Mouse (Mus musculus) adrenal gland (tissue): ENCODE measurements around the gene Chmp4b.

Experiments used
- intact Hi-C: fragments of 180-260 bp; cut with DNase I; formaldehyde crosslinking; loops from one replicate; pipeline ENCODE4 v1.15.1; 2025

Chmp4b gene

DNA sequence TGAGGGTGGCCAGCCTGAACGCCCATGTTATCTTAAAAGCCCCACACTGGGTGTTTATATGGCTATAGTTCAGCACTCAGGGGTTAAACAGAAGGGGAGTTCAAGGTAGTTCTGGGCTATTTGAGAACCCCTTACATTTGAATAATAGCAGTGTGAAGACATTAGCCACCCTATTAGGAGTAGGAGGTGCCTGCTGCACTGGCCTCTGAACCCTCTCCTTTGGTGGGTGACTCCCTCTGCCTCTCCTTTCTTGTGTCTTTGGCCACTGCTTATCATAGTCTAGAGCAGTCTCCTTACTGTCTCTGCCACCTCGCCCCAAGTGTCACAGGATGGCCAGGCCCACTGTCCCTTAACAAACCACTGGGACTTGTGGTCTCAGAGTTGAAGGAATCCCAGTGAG, 28.8 kb downstream of the Chmp4b start:
- intact Hi-C loops: no loop called here

DNA sequence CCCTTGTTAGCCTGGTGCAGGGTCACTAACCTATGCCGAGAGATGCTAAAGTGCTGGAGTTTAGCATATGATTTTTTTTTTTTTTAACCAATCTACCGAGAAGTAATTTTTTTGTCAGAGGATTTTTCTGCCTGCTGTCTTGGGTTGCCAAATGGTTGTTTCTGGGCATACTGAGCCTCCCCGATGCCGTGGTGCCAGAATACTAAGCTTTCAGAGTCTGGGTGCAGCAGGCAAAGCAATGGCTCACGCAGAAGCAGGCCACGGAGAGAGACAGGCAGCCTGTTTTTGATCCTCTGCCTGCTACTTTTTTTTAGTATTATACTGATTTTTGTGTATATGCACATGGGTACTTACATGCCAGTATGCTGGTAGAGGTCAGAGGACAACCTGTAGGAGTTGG, 29.4 kb downstream of the Chmp4b start:
- intact Hi-C loops: no loop called here

DNA sequence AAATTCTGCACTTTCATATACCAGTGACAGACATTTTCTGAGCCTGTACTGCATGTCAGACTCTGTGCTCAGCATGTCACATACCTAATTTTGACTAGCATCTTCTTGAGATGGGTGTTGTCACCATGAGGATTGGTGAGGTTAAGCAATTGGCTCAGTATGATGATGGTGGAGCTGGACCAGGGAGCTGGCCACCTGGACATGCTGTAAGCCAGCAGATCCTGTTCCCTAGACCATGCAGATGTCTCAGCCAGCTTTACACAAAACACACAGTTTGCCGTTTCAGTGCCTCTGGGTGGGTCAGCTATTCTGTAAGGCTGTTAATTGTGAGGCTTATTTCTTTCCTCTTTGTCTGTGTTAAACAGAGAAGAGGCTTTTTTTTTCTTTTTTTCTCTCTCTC, 31.2 kb downstream of the Chmp4b start:
- intact Hi-C loops: no loop called here

DNA sequence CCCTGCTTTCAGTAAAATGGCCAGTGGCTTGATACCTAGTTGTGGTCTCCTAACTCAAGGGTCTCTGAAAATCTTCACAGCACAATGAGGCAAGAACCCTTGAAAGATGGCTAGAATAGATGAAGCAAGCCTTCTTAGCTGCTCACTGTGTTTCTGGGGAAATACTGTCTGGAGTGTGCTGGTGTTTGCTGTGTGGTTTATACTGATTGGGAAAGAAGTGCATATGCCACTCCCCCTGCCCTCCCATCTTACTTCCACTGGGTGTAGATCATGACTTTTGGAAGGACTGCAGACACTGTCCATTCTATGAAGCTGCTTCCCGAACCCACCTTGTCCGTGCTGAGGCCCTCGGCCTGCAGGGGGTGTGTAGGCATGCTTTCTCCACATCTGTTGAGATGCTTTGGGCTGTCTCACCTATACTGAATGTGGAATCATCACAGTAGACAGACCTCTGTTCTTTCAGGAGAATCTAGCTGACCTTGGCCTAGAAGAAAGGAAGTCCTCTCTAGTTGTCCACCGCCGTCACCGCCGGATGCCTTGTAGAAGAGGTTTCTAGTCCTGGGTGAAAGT, 33.5 kb downstream of the Chmp4b start:
- intact Hi-C loops: loop anchor here (5.0 kb wide), 1 partner anchor 38 kb away; no protein-coding TSS in a partner anchor

DNA sequence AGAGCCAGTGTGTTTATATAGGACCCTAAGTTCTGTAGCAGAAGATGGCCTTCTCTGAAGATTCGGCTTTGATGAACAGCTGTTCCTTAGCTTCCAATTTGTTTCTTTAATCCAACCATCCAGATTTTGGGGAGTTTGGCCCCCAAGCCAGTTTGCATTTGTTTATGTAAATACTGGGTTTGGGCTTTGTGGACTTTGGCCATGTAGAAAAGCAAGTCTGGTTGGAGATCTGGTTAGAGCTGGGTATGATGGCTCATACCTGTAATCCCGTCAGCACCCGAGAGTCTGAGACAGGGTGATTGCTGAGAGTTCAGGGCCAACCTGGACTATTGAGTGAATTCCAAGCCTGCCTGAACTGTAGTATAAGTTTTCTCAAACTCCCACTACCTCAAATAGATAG, 34.3 kb downstream of the Chmp4b start:
- intact Hi-C loops: loop anchor here (5.0 kb wide), 1 partner anchor 38 kb away; no protein-coding TSS in a partner anchor

DNA sequence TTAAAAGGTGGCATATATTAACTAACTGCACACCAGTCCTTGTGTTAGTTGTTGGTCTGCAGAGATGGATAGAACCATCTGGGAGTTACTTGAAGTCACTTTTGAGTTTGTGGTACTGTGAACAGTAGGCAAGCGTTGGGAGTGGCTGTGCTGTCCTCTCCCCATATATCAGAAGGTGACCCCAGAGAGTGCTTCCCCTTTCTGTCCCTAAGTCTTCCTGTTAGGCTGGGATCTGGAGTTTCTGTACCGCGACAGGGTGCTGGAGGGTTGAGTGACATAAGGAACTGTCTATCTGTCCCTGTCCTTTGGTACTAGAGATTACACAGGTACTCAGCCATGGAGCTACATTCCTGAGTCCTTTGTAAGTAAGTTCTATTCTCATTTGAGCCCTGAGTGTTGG, 35.3 kb downstream of the Chmp4b start:
- intact Hi-C loops: loop anchor here (5.0 kb wide), 1 partner anchor 40 kb away; no protein-coding TSS in a partner anchor

DNA sequence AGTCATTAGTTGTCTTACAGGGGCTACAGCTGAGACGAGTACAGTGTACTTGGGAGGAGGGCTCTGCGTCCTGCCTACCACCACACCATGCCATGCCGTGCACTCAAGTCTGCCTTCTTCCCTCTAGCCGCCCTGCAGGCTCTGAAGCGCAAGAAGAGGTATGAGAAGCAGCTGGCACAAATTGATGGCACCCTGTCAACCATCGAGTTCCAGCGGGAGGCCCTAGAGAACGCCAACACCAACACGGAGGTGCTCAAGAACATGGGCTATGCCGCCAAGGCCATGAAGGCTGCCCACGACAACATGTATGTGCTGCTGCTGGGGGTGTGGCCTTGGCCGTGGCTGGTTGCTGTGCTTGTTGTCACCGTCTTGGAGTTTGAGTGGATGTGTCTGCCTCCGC, 37.9 kb downstream of the Chmp4b start:
- intact Hi-C loops: loop anchor here (5.0 kb wide), 1 partner anchor 42 kb away; no protein-coding TSS in a partner anchor

DNA sequence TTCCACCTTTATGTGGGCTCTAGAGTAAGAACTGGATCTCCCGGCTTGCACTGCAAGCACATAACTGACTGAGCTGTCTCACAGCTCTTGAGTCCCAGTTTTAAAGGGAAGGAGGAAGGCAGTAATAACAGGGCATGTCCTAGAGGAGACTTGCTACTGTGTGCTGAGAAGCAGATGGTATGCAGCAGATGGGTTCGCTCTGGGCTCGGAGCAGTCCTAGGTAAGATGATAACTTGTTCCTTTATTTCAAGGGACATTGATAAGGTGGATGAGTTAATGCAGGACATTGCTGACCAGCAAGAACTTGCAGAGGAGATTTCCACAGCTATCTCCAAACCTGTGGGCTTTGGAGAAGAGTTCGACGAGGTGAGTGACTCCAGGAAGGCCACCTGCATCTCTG, 39.5 kb downstream of the Chmp4b start:
- intact Hi-C loops: no loop called here

DNA sequence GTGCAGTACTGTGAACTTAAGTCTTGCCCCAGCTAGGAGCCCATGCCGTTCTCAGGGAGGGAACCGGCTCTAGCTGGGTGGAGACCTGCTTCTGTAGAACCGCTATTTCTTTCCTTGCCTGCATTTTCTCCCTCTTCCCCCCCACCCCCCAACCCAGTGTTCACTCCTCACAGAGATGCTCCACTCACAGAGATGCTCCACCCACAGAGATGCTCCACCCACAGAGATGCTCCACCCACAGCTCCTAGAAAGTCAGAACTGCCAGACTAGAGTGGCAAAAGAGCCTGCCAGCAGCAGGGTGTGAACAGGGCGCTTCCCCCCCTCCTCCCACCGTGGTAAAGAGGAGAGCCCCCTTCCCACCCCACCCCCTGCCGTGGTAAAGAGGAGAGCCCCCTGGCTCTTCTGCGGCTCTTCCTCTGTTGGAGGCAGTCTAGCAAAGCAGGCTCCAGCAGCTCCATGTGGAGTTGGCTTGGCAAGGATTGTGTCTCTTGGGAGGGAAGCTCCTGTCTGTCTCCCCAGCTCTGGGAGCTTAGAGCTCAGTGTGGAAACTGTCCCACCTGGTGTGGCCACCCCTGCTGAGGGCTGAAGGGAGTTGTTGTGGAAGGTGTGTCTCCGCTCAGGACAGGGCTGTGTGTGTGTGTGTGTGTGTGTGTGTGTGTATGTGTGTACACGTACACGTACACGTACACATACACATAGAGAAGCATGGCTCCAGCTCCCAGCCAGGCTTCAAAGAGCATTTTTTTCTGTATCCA, 41.9 kb downstream of the Chmp4b start:
- intact Hi-C loops: no loop called here

DNA sequence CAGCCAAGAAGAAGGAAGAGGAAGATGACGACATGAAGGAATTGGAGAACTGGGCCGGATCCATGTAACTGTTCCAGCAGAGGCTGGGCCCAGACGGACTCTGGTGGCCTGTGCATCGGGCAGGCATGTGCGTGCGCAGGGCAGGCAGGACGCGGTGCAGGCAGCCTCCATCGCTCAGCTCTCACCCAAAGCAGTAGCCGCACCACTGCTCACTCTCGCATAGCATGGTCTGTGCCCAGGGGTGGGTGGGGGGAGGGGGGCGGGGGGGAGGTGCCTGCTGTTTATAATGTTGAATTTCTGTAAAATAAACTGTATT, 42.4 kb downstream of the Chmp4b start:
- intact Hi-C loops: no loop called here

DNA sequence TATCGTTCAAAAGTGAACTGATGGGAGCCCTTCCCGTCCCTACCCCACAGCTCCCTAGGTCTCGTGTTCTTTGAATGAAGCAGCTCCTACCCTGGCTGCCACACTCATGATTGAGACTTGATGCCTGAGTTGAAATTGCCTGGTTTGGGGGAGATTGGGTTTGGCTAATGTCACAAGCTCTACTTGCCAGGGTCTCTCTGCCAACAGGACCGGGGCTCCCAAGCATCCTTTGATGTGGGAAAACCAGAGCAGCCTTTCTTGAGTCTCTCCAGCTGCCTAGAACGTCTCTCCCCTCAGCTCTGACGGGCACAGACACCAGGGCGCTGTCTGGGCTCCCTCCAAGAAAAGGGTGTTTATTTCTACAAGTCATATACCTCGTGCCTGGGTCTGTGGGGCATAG, 44.2 kb downstream of the Chmp4b start:
- intact Hi-C loops: no loop called here

DNA sequence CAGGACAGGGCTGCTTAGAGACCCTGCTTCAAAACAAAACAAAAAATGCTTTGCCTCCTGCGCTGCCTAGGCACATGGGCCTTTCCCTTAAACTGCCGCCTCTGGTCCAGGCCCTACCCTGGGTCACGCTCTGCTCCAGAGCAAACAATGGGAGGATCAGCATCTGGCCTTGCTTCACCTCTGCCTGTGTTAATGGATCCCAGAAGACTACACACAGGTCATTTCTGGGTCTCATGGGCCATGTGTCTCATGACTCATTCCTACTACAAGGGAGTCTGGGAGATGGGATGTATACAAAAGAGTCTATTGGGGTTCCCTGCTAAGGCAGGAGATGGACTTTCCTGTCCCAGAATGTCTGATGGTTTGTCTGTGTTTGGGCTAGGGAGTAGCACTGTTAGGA, 45.2 kb downstream of the Chmp4b start:
- intact Hi-C loops: no loop called here

DNA sequence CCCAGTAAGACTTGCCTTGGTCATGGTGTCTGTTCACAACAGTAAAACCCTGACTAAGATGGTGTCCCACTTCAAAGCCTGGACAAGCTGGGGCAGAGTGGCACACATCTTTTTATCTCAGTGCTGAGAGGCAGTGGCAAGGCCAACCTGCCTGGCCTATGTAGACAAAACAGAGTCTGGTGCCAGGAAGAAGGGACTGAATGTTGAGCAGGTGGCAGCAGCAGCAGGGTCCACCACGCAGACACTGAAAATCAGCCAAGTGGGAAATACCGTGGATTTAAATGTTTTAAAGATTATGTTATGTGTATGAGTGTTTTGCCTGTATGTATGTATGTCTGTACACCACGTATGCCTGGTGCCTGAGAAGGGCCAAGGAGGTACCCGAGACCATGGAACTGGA, 47.9 kb downstream of the Chmp4b start:
- intact Hi-C loops: no loop called here

DNA sequence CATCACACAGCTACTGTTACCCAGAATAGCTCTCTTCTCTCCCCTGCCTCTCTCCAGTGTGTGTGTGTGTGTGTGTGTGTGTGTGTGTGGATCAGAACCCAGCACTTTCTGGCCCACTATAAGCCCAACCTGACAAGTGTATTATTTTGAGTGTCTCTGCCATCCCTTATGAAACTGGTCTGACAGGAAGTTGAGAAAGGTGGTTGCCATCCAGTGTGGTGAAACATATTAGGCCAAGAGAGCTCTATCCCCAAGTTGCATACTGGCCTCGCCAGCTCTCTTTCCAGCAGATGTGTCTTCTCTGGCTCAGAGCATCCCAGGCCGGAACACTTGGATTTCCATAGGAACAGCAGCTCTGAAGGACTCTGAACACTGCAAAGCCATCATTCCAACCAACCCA, 48.7 kb downstream of the Chmp4b start:
- intact Hi-C loops: loop anchor here (5.0 kb wide), 1 partner anchor 242 kb away; no protein-coding TSS in a partner anchor

DNA sequence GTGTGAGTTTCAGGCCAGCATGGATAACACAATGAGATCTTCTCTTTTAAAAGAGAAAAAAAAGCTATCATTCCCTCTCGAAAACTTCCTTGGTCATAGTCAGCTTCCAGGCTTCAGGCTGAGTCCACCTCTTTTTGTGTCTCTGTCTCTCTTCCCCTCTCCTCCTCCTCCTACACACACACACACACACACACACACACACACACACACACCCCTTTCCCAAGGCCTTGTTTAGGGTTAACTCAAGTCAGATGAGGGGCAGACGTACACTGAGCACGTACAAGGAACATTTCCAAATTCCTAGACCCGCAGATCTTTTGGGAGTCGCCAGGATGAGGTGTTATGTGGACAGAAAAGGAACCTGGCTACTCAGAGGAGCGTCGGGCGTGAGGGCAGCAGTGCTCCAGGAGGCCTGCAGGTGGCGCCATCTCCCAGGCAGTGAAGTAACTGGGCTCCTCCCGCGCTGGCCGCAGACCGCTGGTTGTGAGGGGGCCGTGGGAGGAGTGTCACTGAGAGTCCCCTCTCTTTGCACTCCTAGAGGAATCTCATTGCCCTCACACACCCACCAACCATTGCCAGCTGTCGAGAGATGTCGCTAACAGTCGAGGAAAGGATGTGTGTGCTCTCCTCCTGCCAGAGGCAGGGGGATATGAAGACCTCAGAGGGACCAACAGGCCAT, 51.3 kb downstream of the Chmp4b start:
- intact Hi-C loops: loop anchor here (2.0 to 5.0 kb wide), 2 partner anchors 152 to 240 kb away; no protein-coding TSS in a partner anchor

DNA sequence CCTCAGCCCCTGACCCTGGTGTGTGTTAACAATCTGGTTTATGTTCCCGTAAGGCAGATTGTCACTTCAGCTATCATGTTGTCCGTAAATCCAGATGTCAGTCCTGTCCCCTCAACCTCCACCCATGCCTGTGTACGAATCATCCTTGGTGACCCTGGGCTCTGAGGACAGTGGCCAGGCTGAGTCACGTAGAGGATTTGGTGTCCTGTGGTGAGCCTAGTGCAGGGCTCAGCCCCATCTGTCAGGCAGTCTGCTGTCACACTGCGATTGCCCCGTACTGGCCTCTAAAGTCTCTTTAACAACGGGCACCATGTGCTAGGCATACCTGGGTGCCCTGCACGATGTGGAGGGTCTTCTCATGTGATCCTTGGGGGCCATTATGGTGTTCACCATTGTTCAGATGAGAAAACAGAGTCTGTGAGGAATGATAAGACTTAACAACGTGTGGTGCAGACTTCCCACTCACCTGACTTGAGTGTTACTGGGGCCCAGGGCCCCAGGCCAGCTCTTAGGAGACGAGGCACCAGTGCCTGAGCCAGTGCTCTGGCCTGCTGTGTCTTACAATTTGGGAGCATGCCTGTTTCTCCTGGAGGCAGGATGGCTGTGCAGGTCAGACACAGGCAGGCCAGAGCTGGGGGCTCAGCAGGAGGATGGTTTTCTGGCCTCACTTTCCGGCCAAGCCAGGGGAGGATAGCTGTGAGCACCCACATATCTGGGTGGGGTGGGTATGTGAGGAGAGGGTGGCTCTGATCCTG, 55.2 kb downstream of the Chmp4b start:
- intact Hi-C loops: no loop called here

DNA sequence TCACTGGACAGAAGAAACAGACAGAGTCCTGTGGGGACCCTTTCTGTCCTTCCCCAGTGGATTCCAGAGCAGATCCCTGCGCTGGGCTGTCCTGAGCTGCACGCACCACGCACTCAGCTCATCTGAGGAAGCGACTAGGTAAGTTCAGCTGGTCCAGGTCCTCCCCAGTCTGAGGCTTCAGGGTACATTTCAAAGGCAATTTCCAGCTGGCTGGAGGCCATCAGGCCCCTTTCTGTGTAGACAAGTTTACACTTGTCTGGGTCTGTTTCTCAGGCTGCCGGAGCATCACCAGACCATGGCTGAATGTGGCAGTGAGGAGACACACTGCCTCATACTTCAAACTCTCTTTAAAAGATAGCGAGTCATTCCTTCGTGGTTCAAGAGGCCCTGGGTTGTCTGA, 55.8 kb downstream of the Chmp4b start:
- intact Hi-C loops: no loop called here

DNA sequence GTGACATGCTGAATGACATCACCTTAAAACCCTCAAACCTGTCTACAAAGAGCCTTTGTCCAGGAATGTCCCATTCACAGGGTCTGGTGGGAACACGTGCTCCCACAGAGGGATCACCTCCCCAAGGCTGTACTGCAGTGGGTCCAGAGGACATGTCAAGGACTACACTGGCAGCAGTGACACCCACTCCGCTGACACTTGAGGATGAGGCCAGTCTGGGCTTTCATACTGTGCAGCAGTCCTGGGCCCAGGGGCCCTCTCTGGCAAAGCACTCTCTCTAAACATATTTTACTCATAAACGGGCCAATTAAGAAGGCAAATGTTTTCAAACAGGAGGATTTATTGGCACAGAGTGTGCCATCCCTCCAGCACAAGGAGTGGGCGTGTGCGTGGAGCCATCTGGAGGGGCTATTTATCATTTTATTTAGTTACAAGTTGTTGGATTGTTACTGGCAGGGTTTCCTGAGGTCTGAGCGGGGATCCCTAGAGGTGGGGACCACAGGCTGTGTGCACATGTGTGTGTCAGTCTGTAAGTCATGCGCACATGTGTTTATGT, 56.4 kb downstream of the Chmp4b start:
- intact Hi-C loops: no loop called here

DNA sequence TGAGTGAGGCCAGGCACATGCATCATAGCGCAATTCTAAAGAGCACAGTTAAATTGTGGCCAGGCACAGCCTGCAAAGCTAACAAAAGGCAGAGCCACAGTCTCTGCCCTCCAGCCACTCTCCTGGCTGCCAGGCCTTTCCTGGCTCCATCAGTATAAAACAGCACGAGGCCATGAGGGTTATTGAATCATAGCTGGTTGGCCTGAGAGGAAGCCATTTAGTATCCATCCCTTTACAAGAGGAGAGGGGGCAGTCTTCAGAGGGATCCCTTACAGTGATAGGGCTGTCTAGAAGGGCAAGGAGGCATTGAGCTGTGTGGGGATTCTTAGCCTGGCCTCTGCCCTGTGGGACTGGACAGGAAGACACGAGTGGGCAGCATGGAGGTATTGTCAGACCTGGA, 60.2 kb downstream of the Chmp4b start:
- intact Hi-C loops: loop anchor here (2.0 kb wide), 1 partner anchor 43 kb away; no protein-coding TSS in a partner anchor

DNA sequence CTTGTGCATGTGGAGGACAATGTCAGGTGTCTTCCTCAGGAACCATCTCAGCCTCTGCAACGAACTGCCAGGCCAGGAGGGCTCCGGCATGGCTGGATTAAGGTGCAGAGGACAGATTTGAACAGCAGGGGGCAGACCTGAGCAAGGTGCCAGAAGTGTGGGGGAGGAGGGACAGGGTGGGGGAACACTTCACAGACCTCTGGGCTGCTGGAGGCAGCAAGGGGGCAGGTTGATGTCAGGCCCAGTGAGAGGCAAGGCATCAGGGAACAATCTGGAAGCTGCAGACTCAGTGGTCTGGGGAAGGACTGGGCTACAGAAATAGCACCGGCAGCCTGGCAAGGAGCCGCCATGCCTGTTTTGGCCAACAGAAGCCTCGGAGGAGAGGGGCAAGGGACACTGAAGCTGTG, 60.8 kb downstream of the Chmp4b start:
- intact Hi-C loops: loop anchor here (2.0 kb wide), 1 partner anchor 43 kb away; no protein-coding TSS in a partner anchor

DNA sequence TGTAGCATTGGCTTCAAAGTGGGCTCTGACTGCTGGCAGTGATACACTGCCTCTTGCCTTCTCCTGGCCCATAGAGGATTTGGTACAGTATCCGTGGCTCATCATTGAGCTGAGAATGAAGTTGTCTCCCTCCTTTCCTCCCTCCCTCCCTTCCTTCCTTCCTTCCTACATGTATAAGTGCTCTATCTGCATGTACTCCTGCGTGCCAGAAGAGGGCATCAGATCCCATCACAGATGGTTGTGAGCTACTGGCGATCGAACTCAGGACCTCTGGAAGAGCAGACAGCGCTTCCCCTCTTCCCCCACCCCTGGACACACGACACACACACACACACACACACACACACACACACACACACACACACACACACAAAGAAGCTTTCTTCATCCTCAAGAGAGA, 61.6 kb downstream of the Chmp4b start:
- intact Hi-C loops: loop anchor here (2.0 kb wide), 1 partner anchor 42 kb away; no protein-coding TSS in a partner anchor
